Mouse (Mus musculus) midbrain, embryonic 11.5 days (tissue): ENCODE data around the gene Irf3. TPM values are rescaled to one million over a fixed set of nuclear protein-coding genes. Genes with fewer than 3 reads are reported as not detected.
"Not testable (repeated sequence)": the region's sequence is repeated elsewhere in the genome, so short reads cannot be mapped to it uniquely, and the experiment has no call there.

Experiments used
- ATAC-seq: fragments of 200-750 bp; cut with Nextera tagmentation; 2 replicates; pipeline ENCODE4 v1.8.0; 2017; ENCODE audit warnings: moderate TSS enrichment, moderate library complexity; ENCODE audit not compliant: low FRiP score
- DNase-seq: peaks from one replicate; pipeline ENCODE4 v3.0.0; 2015; ENCODE audit warnings: low spot score; ENCODE audit errors: missing footprints
- H3K27ac ChIP-seq: fragments of 300-500 bp; sonication (generic); 2 replicates; pipeline ENCODE4 v1.5.1; 2014; ENCODE audit warnings: low read depth, low read length
- H3K27me3 ChIP-seq: fragments of 300-500 bp; sonication (generic); 2 replicates; pipeline ENCODE4 v1.6.1; 2014; ENCODE audit warnings: mild to moderate bottlenecking, low read length, moderate library complexity, mixed read lengths; ENCODE audit not compliant: control insufficient read depth, insufficient read depth
- H3K36me3 ChIP-seq: fragments of 300-500 bp; sonication (generic); 2 replicates; pipeline ENCODE4 v1.6.1; 2014; ENCODE audit warnings: mild to moderate bottlenecking, low read length, moderate library complexity, mixed read lengths; ENCODE audit not compliant: control insufficient read depth, insufficient read depth
- H3K4me1 ChIP-seq: fragments of 300-500 bp; sonication (generic); 2 replicates; pipeline ENCODE4 v1.6.1; 2014; ENCODE audit warnings: low read length; ENCODE audit not compliant: control insufficient read depth, insufficient read depth
- H3K4me2 ChIP-seq: fragments of 300-500 bp; sonication (generic); 2 replicates; pipeline ENCODE4 v1.6.1; 2014; ENCODE audit warnings: mild to moderate bottlenecking, moderate library complexity
- H3K4me3 ChIP-seq: fragments of 300-500 bp; sonication (generic); 2 replicates; pipeline ENCODE4 v1.5.1; 2014; ENCODE audit warnings: low read depth, low read length
- H3K9ac ChIP-seq: fragments of 300-500 bp; sonication (generic); 2 replicates; pipeline ENCODE4 v1.6.1; 2014; ENCODE audit warnings: low read length
- H3K9me3 ChIP-seq: fragments of 300-500 bp; sonication (generic); 2 replicates; pipeline ENCODE4 v1.6.1; 2016; ENCODE audit warnings: low read length; ENCODE audit not compliant: control insufficient read depth
- WGBS: fragments of 180-500 bp; shearing (Covaris S2); extraction: QIAGEN DNeasy Blood & Tissue Kit; methylation state at CpG from one replicate; pipeline ENCODE4 v1.1.7; 2014; 5-methylcytosine and 5-hydroxymethylcytosine counted together
- polyA plus RNA-seq: library from polyadenylated mRNA; unstranded; fragments of >200 nt; fragmentation: Nextera tagmentation; extraction: Ambion mirVana; gene quantifications from 2 replicates; pipeline ENCODE4 v1.2.1, GENCODE M21; 2014

Irf3 gene
- polyA plus RNA-seq, 1 experiment from 2014 or later: 65.9 TPM

- DNase-seq (no peak), ATAC-seq (no peak)
- Histone ChIP-seq H3K27ac (no peak overlapping the region), H3K27me3 (no peaks in the 10 kb centered on the region), H3K4me2 (no peak overlapping the region), H3K36me3 (no peaks in the 10 kb centered on the region), H3K9me3 (no peaks in the 10 kb centered on the region), H3K9ac (no peak overlapping the region), H3K4me3 (no peak overlapping the region), H3K4me1 (peaks cover 15% of the 10 kb centered on the region)
- WGBS: 44% methylated on average over 8 of the region's 8 CpGs
Observed at GRCm38 (mm10) chr7:45019031-45019571, 21.7 kb downstream of the Irf3 start.

- Histone ChIP-seq H3K9ac (no peak overlapping the region), H3K27ac (no peak overlapping the region), H3K36me3 (no peaks in the 10 kb centered on the region), H3K4me1 (peaks cover 8% of the 10 kb centered on the region), H3K9me3 (no peaks in the 10 kb centered on the region), H3K4me3 (no peak overlapping the region), H3K27me3 (no peaks in the 10 kb centered on the region), H3K4me2 (no peak overlapping the region)
- ATAC-seq: no peak
- WGBS: 76% methylated on average over 9 of the region's 9 CpGs
- DNase-seq: no peak
Observed at GRCm38 (mm10) chr7:45020225-45020624, 22.8 kb downstream of the Irf3 start.

GRCm38 (mm10) chr7:45023711-45024110 is 26.3 kb downstream of the Irf3 start:
- not testable (repeated sequence) for H3K9me3 ChIP-seq, ATAC-seq, H3K27me3 ChIP-seq, H3K4me2 ChIP-seq, H3K27ac ChIP-seq, H3K9ac ChIP-seq, DNase-seq, H3K4me3 ChIP-seq, H3K4me1 ChIP-seq
- H3K36me3 ChIP-seq: peaks cover 11% of the 10 kb centered on the region
- 82% methylated on average over 5 of the region's 5 CpGs for WGBS

GRCm38 (mm10) chr7:45024281-45025248 is 27.1 kb downstream of the Irf3 start:
- H3K27ac ChIP-seq: no peak overlapping the region
- ATAC-seq (0 out of 2 replicates have a peak, but pooled peaks have one; percentile 19), DNase-seq (no peak)
- WGBS: 87% methylated on average over 15 of the region's 15 CpGs
- H3K27me3 ChIP-seq: no peaks in the 10 kb centered on the region
- no peak overlapping the region for H3K4me2 ChIP-seq
- peaks cover 16% of the 10 kb centered on the region for H3K36me3 ChIP-seq
- no peak overlapping the region for H3K9ac ChIP-seq
- H3K4me1 ChIP-seq: peaks cover 3% of the 10 kb centered on the region; the same call in 1 of the 2 replicates
- no peaks in the 10 kb centered on the region for H3K9me3 ChIP-seq
- H3K4me3 ChIP-seq: no peak overlapping the region

- no peak for DNase-seq
- Histone ChIP-seq H3K9ac (no peak overlapping the region), H3K4me1 (peaks cover 3% of the 10 kb centered on the region; the same call in 1 of the 2 replicates), H3K27me3 (no peaks in the 10 kb centered on the region), H3K27ac (no peak overlapping the region), H3K4me2 (no peak overlapping the region), H3K4me3 (no peak overlapping the region), H3K36me3 (peaks cover 20% of the 10 kb centered on the region), H3K9me3 (no peaks in the 10 kb centered on the region)
- 80% methylated on average over 8 of the region's 8 CpGs for WGBS
- no peak for ATAC-seq
Observed at GRCm38 (mm10) chr7:45025601-45026220, 28.3 kb downstream of the Irf3 start.

GRCm38 (mm10) chr7:45026256-45026655 is 28.8 kb downstream of the Irf3 start:
- no peaks in the 10 kb centered on the region for H3K27me3 ChIP-seq
- H3K36me3 ChIP-seq: peaks cover 26% of the 10 kb centered on the region
- ATAC-seq (no peak), DNase-seq (no peak)
- peaks cover 3% of the 10 kb centered on the region; the same call in 1 of the 2 replicates for H3K4me1 ChIP-seq
- 42% methylated on average over 2 of the region's 2 CpGs for WGBS
- H3K4me2 ChIP-seq: no peak overlapping the region
- no peak overlapping the region for H3K27ac ChIP-seq
- no peaks in the 10 kb centered on the region for H3K9me3 ChIP-seq
- H3K9ac ChIP-seq: no peak overlapping the region
- no peak overlapping the region for H3K4me3 ChIP-seq

GRCm38 (mm10) chr7:45027761-45028160 is 30.3 kb downstream of the Irf3 start:
- Histone ChIP-seq H3K9me3 (no peaks in the 10 kb centered on the region), H3K9ac (no peak overlapping the region), H3K4me2 (no peak overlapping the region), H3K4me1 (peaks cover 3% of the 10 kb centered on the region; the same call in 1 of the 2 replicates), H3K36me3 (peaks cover 35% of the 10 kb centered on the region), H3K27ac (no peak overlapping the region), H3K4me3 (no peak overlapping the region), H3K27me3 (no peaks in the 10 kb centered on the region)
- 95% methylated on average over 9 of the region's 9 CpGs for WGBS
- DNase-seq (no peak), ATAC-seq (no peak)

- no peaks in the 10 kb centered on the region for H3K9me3 ChIP-seq
- H3K4me3 ChIP-seq: no peak overlapping the region
- DNase-seq (no peak), ATAC-seq (no peak)
- WGBS: 92% methylated on average over 11 of the region's 11 CpGs
- no peaks in the 10 kb centered on the region for H3K27me3 ChIP-seq
- no peak overlapping the region for H3K4me2 ChIP-seq
- no peak overlapping the region for H3K9ac ChIP-seq
- peaks cover 3% of the 10 kb centered on the region; the same call in 1 of the 2 replicates for H3K4me1 ChIP-seq
- H3K36me3 ChIP-seq: peaks cover 35% of the 10 kb centered on the region
- no peak overlapping the region for H3K27ac ChIP-seq
Observed at GRCm38 (mm10) chr7:45028351-45028750, 30.9 kb downstream of the Irf3 start.

GRCm38 (mm10) chr7:45029995-45030394 is 32.5 kb downstream of the Irf3 start:
- Histone ChIP-seq H3K4me1 (peaks cover 3% of the 10 kb centered on the region; the same call in 1 of the 2 replicates), H3K4me3 (no peak overlapping the region), H3K27ac (no peak overlapping the region), H3K9ac (no peak overlapping the region), H3K36me3 (peaks cover 51% of the 10 kb centered on the region), H3K9me3 (no peaks in the 10 kb centered on the region), H3K4me2 (no peak overlapping the region), H3K27me3 (no peaks in the 10 kb centered on the region)
- 94% methylated on average over 6 of the region's 6 CpGs for WGBS
- no peak for DNase-seq
- ATAC-seq: no peak
